Mouse (Mus musculus) embryo, embryonic 11 days (tissue): Measurements from ENCODE around the gene Gjd3.

Source experiments
- DNase-seq: peaks from one replicate; pipeline ENCODE4 v3.0.0-alpha.2; 2015

Gene Gjd3

GRCm38 (mm10) chr11:98961766-98962165 is 21.1 kb downstream of the Gjd3 start:
- DNase-seq = no peak

DNA sequence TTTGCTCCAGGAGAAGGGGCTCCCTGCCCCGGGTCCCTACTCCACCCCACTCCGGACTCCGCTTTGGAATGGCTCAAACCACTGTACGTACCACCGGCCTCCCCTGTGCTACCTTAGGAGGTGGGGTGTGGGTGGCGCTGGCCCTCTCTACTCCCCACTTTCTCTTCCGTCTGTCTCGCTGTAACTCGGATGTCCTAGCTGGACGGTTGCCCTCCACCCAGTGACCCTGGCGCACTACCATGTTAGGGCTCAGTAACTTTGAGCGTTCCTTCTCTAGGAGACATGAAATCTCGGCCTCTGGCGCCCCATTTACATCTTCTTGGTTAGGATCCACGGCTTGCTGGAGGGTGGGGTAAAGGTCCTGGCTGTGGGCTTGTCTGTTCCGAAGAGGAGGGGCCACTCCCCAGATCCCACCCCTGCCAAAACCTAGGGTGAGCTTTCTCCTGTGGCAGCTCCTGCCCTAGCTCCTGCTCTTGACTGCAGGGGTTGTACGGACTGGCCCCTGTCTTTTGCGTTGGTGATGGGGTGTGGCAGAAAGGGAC is 21.7 kb downstream of the Gjd3 start:
- DNase-seq = peak; percentile 31

DNA sequence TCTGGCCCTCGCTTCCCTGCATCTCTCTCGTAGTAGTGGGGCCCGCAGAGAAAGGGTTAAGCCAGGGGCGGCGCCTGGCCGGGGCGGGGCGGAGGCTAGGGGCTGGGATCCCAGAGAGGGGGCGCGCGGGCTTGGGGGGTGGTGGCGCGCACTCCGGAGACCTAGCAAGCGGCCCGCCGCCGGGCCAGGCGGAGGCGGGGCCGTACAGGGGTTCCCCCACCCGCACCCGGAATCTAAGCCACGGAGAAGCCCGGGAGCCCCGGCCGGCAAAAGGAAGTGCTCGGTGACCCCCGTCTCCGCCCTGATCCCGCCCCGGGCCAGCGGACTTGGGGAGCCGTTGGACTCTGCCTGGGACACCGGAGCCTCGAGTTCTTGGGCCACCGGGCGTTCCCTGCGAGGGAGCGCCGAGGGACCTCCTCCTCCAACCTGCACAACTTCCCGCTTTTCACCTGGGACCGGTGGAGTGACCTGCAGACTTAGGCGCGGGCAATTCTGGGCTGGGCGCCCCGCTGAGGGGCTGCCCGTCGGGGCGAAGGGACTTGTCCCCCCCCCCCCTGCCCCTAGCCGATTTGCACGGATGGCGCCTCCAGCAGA is 22.4 kb downstream of the Gjd3 start:
- DNase-seq = peak; percentile 92

- DNase-seq = peak; percentile 87
Observed at GRCm38 (mm10) chr11:98959437-98960312, 23.1 kb downstream of the Gjd3 start.

DNA sequence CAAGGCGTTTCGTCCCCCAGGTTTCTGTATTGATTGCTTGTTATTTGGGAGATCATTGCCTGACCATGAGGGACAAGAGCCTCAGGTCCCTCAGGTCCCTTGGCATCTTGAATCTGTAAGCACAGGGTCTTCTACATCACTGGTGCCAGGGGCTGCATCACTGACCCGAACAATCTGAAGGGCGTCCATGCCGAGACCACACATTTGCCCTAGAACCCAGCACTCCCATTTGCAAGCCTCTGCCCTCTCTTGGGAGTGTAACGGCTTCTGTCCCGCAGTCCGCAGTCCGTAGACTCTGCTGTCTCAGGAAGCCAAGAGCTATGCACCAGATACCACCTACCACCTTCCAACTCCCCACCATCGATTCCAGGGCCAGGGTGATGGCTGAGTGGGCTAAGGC is 26.5 kb downstream of the Gjd3 start:
- no peak for DNase-seq

DNA sequence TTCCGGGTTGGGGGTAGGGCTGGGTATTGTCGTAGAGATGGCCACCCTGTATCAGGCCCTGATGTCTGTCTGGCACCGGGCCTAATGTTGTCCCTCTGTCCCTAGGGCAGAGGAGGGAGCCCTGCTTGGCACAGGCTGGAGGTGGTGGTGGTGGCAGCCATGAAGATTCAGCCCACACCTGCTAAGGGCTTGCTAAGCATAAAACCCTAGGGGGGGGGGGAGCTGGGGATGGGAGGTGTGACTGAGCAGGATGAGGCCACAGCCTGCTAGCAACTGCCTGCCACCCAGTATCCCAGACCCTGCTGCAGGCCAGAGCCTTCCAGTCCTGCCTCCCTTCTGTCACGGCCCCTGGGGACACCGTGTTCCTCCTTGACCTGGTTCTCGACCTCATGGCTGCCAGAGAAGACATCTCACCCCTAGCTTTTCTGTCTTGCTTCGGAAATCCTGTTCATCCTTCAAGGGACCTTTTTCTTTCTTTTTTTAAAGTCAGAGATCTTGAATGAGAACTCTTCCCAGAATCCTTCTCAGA is 27.0 kb downstream of the Gjd3 start:
- DNase-seq = no peak

- no peak for DNase-seq
Observed at GRCm38 (mm10) chr11:98954801-98955706, 27.8 kb downstream of the Gjd3 start.

DNA sequence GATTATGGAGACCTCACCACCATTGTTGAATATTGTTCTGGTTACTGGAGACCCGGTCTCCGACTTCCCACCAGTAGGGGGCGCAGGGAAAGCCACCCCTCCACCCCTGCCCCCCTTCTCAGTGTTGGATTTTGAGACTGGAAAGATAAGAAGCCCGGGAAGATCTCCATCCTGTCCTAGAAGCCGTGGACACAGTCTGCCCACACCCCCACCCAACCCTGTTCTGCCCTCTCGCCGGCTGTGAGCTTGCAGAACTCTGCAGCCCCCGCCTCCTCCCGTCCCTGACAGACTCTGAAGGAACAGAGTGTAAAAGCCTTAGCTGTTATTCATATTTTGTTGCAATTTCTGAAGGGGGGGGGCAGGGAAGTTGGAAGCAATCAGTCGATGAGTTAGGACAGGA is 28.4 kb downstream of the Gjd3 start:
- DNase-seq = peak; percentile 87

- DNase-seq = no peak
Observed at GRCm38 (mm10) chr11:98953835-98954320, 28.9 kb downstream of the Gjd3 start.

- DNase-seq = no peak
Observed at GRCm38 (mm10) chr11:98953361-98953760, 29.5 kb downstream of the Gjd3 start.

GRCm38 (mm10) chr11:98952736-98953135 is 30.1 kb downstream of the Gjd3 start:
- no peak for DNase-seq

DNA sequence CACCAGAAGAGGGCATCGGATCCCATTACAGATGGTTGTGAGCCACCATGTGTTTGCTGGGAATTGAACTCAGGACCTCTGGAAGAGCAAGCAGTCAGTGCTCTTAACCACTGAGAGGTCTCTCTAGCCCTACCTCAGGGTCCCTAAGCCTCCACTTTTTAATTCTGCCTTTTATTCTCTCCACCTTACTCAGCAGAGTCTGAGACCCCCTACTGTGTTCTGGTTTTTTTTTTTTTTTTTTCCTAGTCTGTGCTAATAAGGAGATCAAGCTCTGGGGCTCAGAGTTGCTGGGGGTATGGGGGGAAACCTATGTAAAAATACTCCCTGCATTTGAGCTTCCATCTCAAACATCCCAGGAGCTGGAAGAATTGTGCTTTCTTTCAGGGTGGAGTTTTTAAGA is 30.7 kb downstream of the Gjd3 start:
- DNase-seq = no peak

DNA sequence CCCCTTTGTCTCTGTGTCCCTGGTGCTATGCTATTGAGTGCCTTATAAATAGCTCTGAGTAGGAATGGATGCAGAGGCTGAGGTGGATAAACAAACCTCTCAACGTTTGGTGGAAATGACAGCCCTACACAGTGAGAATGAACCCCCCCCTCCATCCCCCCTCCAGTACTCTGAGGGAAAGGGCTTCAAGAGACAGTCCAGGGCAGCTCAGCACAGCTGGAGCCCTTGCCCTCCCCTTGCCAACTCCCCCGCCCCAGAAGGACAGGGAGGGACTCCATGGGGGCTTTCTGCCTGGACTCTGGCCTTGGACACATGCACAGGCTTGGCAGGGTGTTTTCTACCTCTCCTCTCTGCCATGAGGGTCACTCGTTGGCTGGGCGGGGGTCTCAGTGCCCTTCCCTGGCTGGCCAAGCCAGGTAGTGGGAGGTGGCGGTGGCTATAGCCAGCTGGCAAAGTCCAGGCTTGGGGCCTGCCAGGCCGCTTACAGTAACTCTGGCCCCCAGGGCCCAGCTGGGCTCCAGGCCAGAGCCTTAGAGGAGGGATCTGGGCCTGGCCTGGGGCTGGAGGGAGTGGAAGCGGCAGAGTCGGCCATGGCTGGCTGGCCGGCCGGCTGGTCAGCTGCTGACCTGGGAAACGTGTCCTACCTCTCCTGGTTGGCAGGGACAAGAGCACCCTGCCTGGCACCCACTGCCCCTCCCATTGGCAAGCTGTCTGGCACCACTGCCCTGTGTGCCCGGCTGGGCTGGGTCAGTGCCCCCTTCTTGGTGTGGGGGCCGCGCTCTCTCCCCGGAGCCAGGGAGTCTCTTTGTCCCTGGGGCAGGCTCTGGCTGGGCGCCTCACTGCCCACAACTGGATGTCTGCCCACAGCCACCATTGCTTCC is 31.6 kb downstream of the Gjd3 start:
- no peak for DNase-seq

GRCm38 (mm10) chr11:98950484-98950883 is 32.3 kb downstream of the Gjd3 start:
- no peak for DNase-seq

DNA sequence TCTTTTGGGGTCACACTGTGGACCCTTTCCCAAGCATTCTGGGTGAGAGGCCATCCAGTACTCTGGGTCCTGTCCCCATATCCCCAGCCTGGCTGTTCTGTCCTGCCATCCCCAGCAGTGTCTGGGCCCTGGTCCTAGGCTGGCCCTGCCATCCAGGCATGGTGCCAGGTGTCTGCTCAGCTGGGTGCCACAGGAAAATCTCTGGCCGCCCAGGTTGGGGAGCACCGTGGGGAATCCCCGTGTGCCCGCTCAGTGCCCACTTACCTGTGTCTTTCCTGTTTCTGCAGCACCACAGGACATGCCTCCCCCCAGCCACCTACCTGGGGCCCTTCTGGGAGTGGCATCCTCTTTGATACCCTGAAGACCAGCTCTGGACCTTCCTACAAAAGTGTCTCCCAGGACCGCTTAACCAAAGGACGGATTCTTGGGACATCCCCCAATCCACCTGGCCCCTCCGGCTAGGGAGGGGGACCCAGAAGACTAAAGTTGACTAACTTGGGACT is 32.8 kb downstream of the Gjd3 start:
- DNase-seq = no peak

- no peak for DNase-seq
Observed at GRCm38 (mm10) chr11:98949242-98949957, 33.4 kb downstream of the Gjd3 start.

DNA sequence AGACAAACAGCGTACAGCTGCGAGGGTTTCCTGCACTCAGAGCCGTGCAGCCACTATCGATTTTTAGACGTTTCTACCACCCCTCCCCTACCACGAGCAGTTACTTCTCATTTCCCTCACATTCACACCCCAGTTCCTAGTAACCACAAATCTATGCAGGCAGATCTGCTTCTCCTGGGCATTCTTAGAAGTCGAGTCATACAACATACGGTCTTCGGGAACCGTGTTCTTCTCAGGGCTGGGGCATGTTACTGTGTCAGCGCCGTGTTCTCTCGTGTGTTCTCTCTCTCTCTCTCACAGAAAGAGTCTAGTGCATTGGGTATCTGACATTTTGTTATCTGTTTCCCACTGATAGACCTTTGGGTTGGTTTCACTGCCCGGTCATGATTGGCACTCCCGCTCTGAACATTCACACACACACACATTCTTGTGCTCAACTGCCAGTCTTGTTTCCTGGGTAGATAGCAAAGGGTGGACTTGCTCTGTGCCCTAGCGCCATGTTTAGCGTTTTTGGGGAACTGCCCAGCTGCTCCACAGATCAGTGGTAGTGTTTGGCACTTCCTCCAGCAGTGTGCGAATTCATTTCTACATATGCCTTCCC is 34.7 kb downstream of the Gjd3 start:
- no peak for DNase-seq

DNA sequence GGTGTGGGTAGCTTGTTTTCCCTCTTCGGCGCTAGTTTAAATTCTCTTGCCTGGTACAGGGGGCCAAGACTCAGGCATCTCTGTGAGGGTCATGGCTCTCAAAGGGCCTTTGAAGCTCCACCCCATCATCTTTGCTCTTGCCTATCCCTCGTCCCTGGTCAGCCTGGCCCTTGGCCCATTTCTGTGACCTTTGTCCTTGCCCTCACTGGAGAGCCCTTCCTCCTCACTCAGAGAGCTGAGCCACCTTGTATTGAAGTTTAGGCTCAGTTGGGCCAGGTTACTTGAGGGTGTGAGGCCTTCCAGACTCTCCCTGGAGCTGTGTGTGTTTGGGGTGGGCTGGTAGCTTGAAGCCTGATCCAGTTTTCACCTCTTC is 37.2 kb downstream of the Gjd3 start:
- no peak for DNase-seq

DNA sequence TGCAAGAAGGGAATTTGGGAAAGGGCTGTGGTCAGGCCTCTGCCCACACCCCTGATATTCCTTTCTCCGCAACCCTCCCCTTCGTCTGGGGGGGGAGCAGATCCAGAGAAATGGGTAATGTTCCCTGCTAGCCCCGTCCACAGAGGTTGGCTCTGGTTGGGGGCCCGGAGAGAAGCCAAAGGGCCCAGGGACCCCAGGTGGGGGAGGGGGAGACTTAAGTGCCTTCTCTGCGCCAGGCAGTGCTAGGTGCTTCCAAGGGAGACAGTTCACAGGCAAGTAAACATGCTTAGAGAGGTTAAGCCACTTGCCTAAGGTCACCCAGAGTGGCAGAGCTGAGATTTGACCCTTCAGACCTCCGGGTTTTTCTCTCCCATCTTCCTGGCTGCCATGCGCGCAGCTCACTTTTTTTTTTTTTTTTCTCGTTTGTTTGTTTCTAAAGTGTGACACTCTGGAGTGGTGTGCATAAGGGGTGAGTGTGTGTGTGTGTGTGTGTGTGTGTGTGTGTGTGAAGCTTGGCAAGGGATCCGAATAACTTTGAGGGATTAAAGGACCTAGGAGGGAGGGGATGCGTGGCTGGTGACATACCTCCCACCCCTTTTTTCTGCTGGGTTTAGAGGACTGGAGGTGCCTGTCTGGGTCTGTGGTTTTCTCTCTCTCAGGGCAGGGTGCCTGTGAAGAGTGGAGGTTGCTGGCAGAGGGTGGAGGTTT is 37.8 kb downstream of the Gjd3 start:
- no peak for DNase-seq
